Mouse (Mus musculus): ENCODE measurements around the gene Tomm7.

GRCm38 (mm10) chr5:23893156-23893863, 49.3 kb upstream of the Tomm7 start:
- no peak for TF ChIP-seq TAL1 (IDR thresholded peaks at IDR 0.05; ENCODE audit: low read length)
- no peak for TF ChIP-seq GATA1 (IDR thresholded peaks at IDR 0.05; ENCODE audit: low read length)

Measured in erythroblast, embryonic 14.5 days (primary cell).